In genomic region chr8:89138416-89139125, GRCm38 (mm10) we compare ENCODE assay signal across 13 mouse cellular contexts.
"Had no signal": no experiment of that assay in that cellular context is flagged by ENCODE, and none has a peak within 500 bp of the region (broad histone marks: within the 10 kb centered on the region; RNA-seq: fewer than 3 reads in every experiment).

No protein-coding gene starts in this region.

- H3K9ac ChIP-seq: limb, embryonic 15.5 days; liver, embryonic 12.5 days; lung, embryonic 14.5 days; neural tube, embryonic 13.5 days; stomach, embryonic 15.5 days had no signal

- DNase-seq: kidney, postnatal 14 days; lung, embryonic 14.5 days; lung, postnatal 10 days; lung, postnatal 4 days; midbrain, embryonic 14.5 days; right cerebral cortex, postnatal 14 days; thymus, adult 2 months; thymus, postnatal 25 days had no signal

- H3K4me2 ChIP-seq: limb, embryonic 15.5 days; liver, embryonic 12.5 days; lung, embryonic 14.5 days; neural tube, embryonic 13.5 days; stomach, embryonic 15.5 days had no signal

- ATAC-seq: liver, embryonic 12.5 days had no signal

- H3K4me3 ChIP-seq: limb, embryonic 15.5 days; liver, embryonic 12.5 days; midbrain, embryonic 10.5 days; neural tube, embryonic 13.5 days; stomach, embryonic 15.5 days had no signal

- H3K9me3 ChIP-seq: limb, embryonic 15.5 days; liver, embryonic 12.5 days; midbrain, embryonic 10.5 days; neural tube, embryonic 13.5 days; stomach, embryonic 15.5 days had no signal

- H3K27me3 ChIP-seq: limb, embryonic 15.5 days; liver, embryonic 12.5 days; neural tube, embryonic 13.5 days had no signal

- H3K27ac ChIP-seq: limb, embryonic 15.5 days; liver, embryonic 12.5 days; midbrain, embryonic 10.5 days; neural tube, embryonic 13.5 days; stomach, embryonic 15.5 days had no signal

- H3K36me3 ChIP-seq: limb, embryonic 15.5 days; liver, embryonic 12.5 days; midbrain, embryonic 10.5 days; neural tube, embryonic 13.5 days; stomach, embryonic 15.5 days had no signal
